9 mouse cellular contexts compared by ENCODE assay signal in the genomic region with DNA sequence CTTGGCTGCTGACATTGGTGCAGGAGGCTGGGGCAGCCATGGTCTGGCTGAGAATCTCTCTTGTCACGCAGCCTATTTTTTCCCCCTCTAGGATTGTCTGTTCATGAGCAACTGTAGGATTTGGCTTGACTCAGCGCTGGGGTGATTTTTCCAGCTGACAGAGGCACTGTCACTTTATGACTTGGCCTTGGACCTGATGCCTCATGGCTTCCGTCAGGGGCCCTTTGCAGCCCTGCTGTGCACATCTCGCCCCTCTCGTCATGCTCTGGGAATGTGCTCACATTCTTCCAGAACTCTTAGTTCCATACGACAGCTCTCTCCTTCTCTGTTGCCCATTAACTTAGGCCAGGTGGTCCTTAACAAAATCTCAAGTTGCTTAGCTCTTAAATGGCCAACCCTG.
DNase-seq lines count a peak whose midpoint lies in the region; ATAC-seq lines count a peak whose summit lies in the region.
"Had no signal": no experiment of that assay in that cellular context is flagged by ENCODE, and none has a peak within 500 bp of the region (broad histone marks: within the 10 kb centered on the region; RNA-seq: fewer than 3 reads in every experiment).

No protein-coding gene starts in this region.

- peak; percentile 44 to 64 for DNase-seq in cerebellum, postnatal 10 days
- no peak for DNase-seq in cerebellum, adult 9-10 months
- DNase-seq in left cerebral cortex, postnatal 4 days: peak; percentile 18
- no peak for DNase-seq in left cerebral cortex, adult 18-20 months (ENCODE audit: low spot score in 2 of 2)
- peak; percentile 24 to 26 for DNase-seq in heart, postnatal 14 days
- peak; percentile 23 for DNase-seq in mesoderm, embryonic 11.5 days (ENCODE audit: low read depth, low spot score)

- no peak for ATAC-seq in inflammation-experienced regulatory T-cells, adult 6 months
- ATAC-seq in cerebellum, adult (ENCODE audit: insufficient number of reproducible peaks, low FRiP score, low TSS enrichment): no peak
- ATAC-seq: hindbrain, embryonic 16.5 days had no signal

- intact Hi-C loops in left cerebral cortex, postnatal 4 days (cut with DNase I): no loop called here
- intact Hi-C loops in heart, postnatal 14 days (cut with DNase I): no loop called here

Comparison
In these comparisons a context has a peak if more than half of its experiments do, and no peak if none do; other contexts are left out.
1. DNase-seq: peak in cerebellum, postnatal 10 days (2 of 2), left cerebral cortex, postnatal 4 days (single experiment), heart, postnatal 14 days (2 of 2) and mesoderm, embryonic 11.5 days (single experiment); none in cerebellum, adult 9-10 months (single experiment) and left cerebral cortex, adult 18-20 months (0 of 2).